Mouse (Mus musculus) liver, embryonic 14.5 days (tissue): Measurements from ENCODE around the gene Rab4a.

ENCODE experiments used
- CTCF ChIP-seq: IDR thresholded peaks from 2 replicates; pipeline ENCODE4 v1.5.1; 2016; ENCODE audit warnings: antibody characterized with exemption, low read depth, control low read depth
- EP300 ChIP-seq: IDR thresholded peaks from 2 replicates; pipeline ENCODE4 v1.6.1; 2016; ENCODE audit warnings: antibody characterized with exemption, low read depth

GRCm38 (mm10) chr8:123845114-123845513 is 39.3 kb downstream of the Rab4a start:
- TF ChIP-seq CTCF (no peak), EP300 (no peak)
